Mouse (Mus musculus) forebrain, embryonic 12.5 days (tissue): ENCODE data around the gene Maml2. TPM values are rescaled to one million over a fixed set of nuclear protein-coding genes. Genes with fewer than 3 reads are reported as not detected.

Experiments
- ATAC-seq: fragments of 200-750 bp; cut with Nextera tagmentation; 2 replicates; pipeline ENCODE4 v1.8.0; 2017; ENCODE audit warnings: moderate TSS enrichment; ENCODE audit not compliant: low FRiP score
- H3K27ac ChIP-seq: fragments of 300-500 bp; sonication (generic); 2 replicates; pipeline ENCODE4 v1.5.1; 2016; ENCODE audit warnings: mild to moderate bottlenecking
- H3K27me3 ChIP-seq: fragments of 300-500 bp; sonication (generic); 2 replicates; pipeline ENCODE4 v1.6.1; 2016; ENCODE audit warnings: mild to moderate bottlenecking
- H3K36me3 ChIP-seq: fragments of 300-500 bp; sonication (generic); replicated peaks from 2 replicates; pipeline ENCODE4 v1.6.1; 2016; ENCODE audit warnings: mild to moderate bottlenecking
- H3K4me1 ChIP-seq: fragments of 300-500 bp; sonication (generic); 2 replicates; pipeline ENCODE4 v1.6.1; 2016
- H3K4me2 ChIP-seq: fragments of 300-500 bp; sonication (generic); 2 replicates; pipeline ENCODE4 v1.6.1; 2016; ENCODE audit warnings: mild to moderate bottlenecking, moderate library complexity
- H3K4me3 ChIP-seq: fragments of 300-500 bp; sonication (generic); replicated peaks from 2 replicates; pipeline ENCODE4 v1.5.1; 2016; ENCODE audit warnings: mild to moderate bottlenecking
- H3K9ac ChIP-seq: fragments of 300-500 bp; sonication (generic); 2 replicates; pipeline ENCODE4 v1.6.1; 2016; ENCODE audit warnings: mild to moderate bottlenecking
- H3K9me3 ChIP-seq: fragments of 300-500 bp; sonication (generic); 2 replicates; pipeline ENCODE4 v1.6.1; 2016
- WGBS: fragments of 180-500 bp; shearing (Covaris S2); methylation state at CpG from one replicate; pipeline ENCODE4 v1.1.7; 2016; 5-methylcytosine and 5-hydroxymethylcytosine counted together
- polyA plus RNA-seq: library from polyadenylated mRNA; unstranded; fragments of >200 nt; fragmentation: Nextera tagmentation; extraction: Ambion mirVana; gene quantifications from 2 replicates; pipeline ENCODE4 v1.2.1, GENCODE M21; 2016

The Maml2 gene
- polyA plus RNA-seq, 1 experiment from 2014 or later: 10.4 TPM

- no peaks in the 10 kb centered on the region for H3K36me3 ChIP-seq
- ATAC-seq: no peak
Measured at GRCm38 (mm10) chr9:13554773-13555172, 257.0 kb downstream of the Maml2 start.

DNA sequence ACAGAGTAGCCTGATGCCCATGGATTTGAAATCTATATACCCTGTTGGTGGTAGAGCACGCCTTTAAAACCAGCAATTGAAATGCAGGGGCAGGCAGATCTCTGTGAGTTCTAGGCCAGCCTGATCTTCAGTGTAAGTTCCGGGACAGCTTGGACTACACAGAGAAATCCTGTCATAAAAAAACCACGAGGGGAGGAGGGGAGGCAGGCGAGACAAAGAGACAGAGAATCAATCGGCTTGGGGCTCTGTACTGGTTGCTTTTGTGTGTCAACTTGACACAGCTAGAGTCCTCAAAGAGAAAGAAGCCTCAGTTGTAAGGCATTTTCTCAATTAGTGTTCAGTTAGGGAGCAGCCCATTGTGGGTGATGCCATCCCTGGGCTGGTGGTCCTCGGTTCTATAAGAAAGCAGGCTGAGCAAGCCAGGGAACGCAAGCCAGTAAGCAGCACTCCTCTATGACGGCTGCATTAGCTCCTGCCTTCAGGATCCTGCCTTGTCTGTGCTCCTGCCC, 258.3 kb downstream of the Maml2 start:
- 36% methylated on average over 8 of the region's 8 CpGs for whole genome bisulfite sequencing
- Histone ChIP-seq H3K4me2 (no peak overlapping the region), H3K36me3 (no peaks in the 10 kb centered on the region), H3K27me3 (no peaks in the 10 kb centered on the region), H3K9me3 (no peaks in the 10 kb centered on the region), H3K9ac (no peak overlapping the region; the same call in 1 of the 2 replicates), H3K27ac (0 out of 2 replicates have a peak overlapping the region, but pooled peaks have one; percentile 21), H3K4me1 (peaks cover 7% of the 10 kb centered on the region), H3K4me3 (no peak overlapping the region)
- no peak; the same call in 1 of the 2 replicates for ATAC-seq

More at GRCm38 (mm10) chr9:13554773-13555172, 257.0 kb downstream of the Maml2 start:
- Histone ChIP-seq H3K4me3 (no peak overlapping the region), H3K27me3 (no peaks in the 10 kb centered on the region), H3K4me1 (peaks cover 11% of the 10 kb centered on the region), H3K9me3 (no peaks in the 10 kb centered on the region), H3K9ac (no peak overlapping the region), H3K27ac (no peak overlapping the region), H3K4me2 (no peak overlapping the region)
- 88% methylated on average over 5 of the region's 5 CpGs for WGBS

DNA sequence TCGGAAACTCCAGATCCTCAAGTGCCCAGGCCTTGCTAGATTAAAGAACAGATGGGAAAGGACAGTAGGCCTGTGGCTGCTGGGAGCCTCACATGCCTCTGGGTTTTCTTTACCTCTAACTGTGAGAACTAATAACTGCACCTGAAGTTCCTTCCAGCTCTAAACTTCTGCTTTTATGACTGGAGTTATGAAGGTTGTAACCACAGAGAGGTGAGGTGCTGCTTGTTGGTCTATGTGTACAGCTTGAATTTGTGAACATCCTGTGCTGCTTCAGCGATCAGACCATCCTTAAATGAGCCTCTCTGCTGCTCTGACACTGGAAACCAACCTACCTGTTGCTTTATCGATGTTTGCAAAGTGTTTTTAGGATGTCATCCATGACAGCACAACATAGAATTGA, 258.9 kb downstream of the Maml2 start:
- H3K4me3 ChIP-seq: no peak overlapping the region
- H3K27me3 ChIP-seq: no peaks in the 10 kb centered on the region
- no peaks in the 10 kb centered on the region for H3K9me3 ChIP-seq
- no peak for ATAC-seq
- H3K4me2 ChIP-seq: no peak overlapping the region
- H3K36me3 ChIP-seq: no peaks in the 10 kb centered on the region
- no peak overlapping the region for H3K9ac ChIP-seq
- peaks cover 7% of the 10 kb centered on the region for H3K4me1 ChIP-seq
- WGBS: 90% methylated on average over 3 of the region's 3 CpGs
- H3K27ac ChIP-seq: 0 out of 2 replicates have a peak overlapping the region, but pooled peaks have one; percentile 21

- H3K27me3 ChIP-seq: no peaks in the 10 kb centered on the region
- H3K4me3 ChIP-seq: no peak overlapping the region
- no peak overlapping the region for H3K4me2 ChIP-seq
- H3K9ac ChIP-seq: no peak overlapping the region
- peaks cover 13% of the 10 kb centered on the region for H3K4me1 ChIP-seq
- no peak for ATAC-seq
- no peak overlapping the region for H3K27ac ChIP-seq
- no peaks in the 10 kb centered on the region for H3K36me3 ChIP-seq
- 83% methylated on average over 4 of the region's 4 CpGs for WGBS
- no peaks in the 10 kb centered on the region for H3K9me3 ChIP-seq
Measured at GRCm38 (mm10) chr9:13558811-13559372, 261.1 kb downstream of the Maml2 start.

- ATAC-seq: no peak
- Histone ChIP-seq H3K36me3 (no peaks in the 10 kb centered on the region), H3K9ac (no peak overlapping the region), H3K4me3 (no peak overlapping the region), H3K4me2 (no peak overlapping the region), H3K27ac (no peak overlapping the region), H3K4me1 (peaks cover 30% of the 10 kb centered on the region), H3K9me3 (no peaks in the 10 kb centered on the region), H3K27me3 (no peaks in the 10 kb centered on the region)
- 90% methylated on average over 9 of the region's 9 CpGs for WGBS
Measured at GRCm38 (mm10) chr9:13560651-13561050, 262.9 kb downstream of the Maml2 start.

- Histone ChIP-seq H3K9me3 (no peaks in the 10 kb centered on the region), H3K4me1 (peaks cover 27% of the 10 kb centered on the region), H3K36me3 (no peaks in the 10 kb centered on the region), H3K4me3 (no peak overlapping the region), H3K27ac (no peak overlapping the region), H3K9ac (no peak overlapping the region), H3K27me3 (no peaks in the 10 kb centered on the region), H3K4me2 (no peak overlapping the region)
- ATAC-seq: no peak
- 87% methylated on average over 1 of the region's 1 CpGs for WGBS
Measured at GRCm38 (mm10) chr9:13561335-13561734, 263.6 kb downstream of the Maml2 start.

DNA sequence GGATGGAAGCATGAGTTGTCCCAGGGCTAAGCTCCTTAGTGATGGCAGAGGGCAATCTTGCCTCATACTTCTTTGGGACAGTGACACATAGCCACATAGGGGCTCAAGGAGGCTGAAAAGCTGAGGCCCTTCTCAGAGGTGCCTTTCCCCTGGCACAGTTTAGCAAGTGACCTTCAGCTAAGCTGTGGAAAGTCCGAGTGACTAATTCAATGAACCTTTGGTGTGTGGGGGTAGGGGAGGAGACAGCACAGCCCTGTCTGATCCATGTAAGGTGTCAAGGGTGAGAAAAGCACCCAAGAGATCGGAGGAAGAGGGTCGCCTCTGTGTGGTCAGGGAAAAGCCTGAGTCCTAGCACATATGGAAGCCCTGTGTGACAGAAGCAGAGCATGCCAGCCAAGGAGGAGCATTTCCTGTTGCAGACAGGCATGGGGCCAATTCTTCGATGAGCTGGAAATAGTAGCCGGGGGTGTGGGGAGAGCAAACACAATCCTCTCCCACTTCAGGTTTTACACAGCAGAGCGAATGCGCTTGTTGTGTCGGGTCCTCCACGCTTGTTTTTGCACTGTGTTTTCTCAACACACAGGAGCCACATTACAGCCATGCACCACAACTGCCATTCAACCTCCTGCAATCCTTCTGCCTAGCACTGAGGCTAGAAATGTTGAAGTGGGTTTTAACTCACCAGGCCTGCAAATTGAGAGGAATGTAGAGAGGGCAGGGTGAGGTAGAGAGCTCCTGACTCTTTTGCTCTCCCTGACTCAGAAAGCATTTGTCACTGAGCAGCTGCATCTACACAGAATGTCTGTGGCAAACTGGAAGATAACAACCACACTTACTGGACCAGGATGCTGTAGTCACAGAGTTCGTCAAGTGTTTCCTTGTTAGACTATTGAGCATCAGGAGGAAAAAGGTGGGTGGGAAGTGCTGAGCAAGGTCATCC, 266.0 kb downstream of the Maml2 start:
- Histone ChIP-seq H3K27ac (no peak overlapping the region), H3K9me3 (no peaks in the 10 kb centered on the region), H3K4me2 (no peak overlapping the region), H3K9ac (no peak overlapping the region), H3K4me3 (no peak overlapping the region), H3K36me3 (no peaks in the 10 kb centered on the region), H3K4me1 (peaks cover 26% of the 10 kb centered on the region), H3K27me3 (no peaks in the 10 kb centered on the region)
- no peak for ATAC-seq
- WGBS: 70% methylated on average over 10 of the region's 10 CpGs

DNA sequence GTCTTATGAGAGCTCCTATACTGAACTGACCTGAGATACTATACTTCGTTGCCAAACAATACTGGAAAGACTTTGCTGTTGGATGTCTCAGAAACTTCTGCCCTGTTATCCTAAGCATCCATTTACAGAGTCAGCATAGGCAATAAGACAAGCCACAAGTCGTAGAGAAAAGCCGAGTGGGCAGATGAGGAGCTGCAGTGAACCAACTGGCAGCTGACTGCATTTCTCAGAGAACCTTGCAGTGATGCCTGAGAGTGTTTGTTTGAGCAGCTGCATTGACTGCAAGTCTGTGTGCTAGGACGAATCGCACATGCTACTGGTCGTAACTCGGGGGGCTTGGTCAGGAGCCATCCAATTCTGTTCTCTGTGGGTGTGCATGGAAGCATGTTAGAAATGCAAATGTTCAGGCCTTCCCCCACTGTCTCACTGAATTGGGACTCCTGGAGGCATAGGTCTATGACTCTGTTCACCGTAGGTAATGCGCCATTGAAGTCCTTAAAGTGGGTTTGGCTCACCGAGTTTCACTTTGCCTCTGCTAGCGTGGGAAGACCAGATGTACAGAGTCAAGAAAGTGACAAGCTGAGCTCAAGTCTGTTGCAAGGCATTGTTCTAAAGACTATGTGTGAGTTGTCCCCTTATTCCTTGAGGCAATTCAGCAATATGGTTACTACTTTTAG, 267.7 kb downstream of the Maml2 start:
- ATAC-seq: no peak
- H3K27me3 ChIP-seq: no peaks in the 10 kb centered on the region
- H3K27ac ChIP-seq: no peak overlapping the region
- no peaks in the 10 kb centered on the region for H3K9me3 ChIP-seq
- H3K4me1 ChIP-seq: peaks cover 26% of the 10 kb centered on the region
- WGBS: 60% methylated on average over 11 of the region's 11 CpGs
- no peaks in the 10 kb centered on the region for H3K36me3 ChIP-seq
- H3K4me3 ChIP-seq: no peak overlapping the region
- H3K9ac ChIP-seq: no peak overlapping the region
- no peak overlapping the region for H3K4me2 ChIP-seq

DNA sequence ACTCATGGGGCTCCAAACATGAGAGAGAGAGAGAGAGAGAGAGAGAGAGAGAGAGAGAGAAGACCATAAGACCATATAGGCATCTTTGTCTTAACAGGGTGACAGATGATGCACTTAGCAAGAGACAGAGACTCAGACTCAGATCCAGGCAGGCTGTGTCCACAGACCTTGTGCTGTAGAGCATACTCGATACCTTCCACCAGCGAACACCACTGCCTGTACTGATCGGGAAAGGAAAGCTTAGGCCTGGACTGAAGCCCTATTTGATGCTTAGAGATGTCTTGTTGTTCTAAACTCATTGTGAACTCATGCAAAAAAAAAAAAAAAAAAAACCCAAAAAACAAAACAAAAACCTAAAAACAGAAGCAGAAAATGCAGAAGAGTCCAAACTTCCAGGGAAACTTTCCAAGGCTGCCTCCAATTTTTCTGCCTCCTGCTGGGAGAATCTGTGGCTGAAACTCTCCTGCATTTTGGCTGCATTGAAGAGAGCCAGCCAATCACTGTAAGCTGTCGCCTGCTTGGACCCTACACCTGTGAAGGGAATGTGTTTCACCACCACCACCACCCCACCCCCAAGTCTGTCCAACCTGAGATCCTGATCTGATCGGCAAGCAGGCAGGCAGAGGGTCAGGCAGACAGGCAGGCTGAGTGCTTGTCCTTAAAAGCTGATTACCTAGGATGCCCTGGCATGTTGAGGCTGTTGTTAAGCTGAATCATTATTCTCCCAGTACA, 268.6 kb downstream of the Maml2 start:
- no peak overlapping the region for H3K4me2 ChIP-seq
- WGBS: 87% methylated on average over 5 of the region's 5 CpGs
- no peak for ATAC-seq
- no peak overlapping the region for H3K27ac ChIP-seq
- no peak overlapping the region for H3K4me3 ChIP-seq
- no peaks in the 10 kb centered on the region for H3K9me3 ChIP-seq
- H3K9ac ChIP-seq: no peak overlapping the region
- no peaks in the 10 kb centered on the region for H3K27me3 ChIP-seq
- H3K4me1 ChIP-seq: peaks cover 26% of the 10 kb centered on the region
- no peaks in the 10 kb centered on the region for H3K36me3 ChIP-seq

DNA sequence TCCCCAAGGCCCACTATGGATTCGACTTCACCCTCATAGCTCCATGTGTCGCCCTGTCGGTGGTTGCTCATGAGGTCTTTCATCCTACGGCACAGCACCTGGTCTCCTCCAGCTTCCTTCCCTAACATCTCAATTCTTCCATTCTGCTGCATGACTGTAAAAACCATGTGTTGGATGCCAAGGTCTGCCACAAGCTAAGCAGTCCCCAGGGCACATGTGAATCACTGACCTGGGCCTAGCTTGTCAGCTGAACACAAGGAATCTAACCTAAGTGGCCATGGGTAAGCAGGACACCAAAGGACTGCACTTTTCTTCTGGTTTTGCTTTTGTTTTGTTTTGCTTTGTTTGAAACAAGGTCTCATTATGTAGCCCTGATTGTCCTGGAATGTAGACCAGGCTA, 271.3 kb downstream of the Maml2 start:
- H3K27me3 ChIP-seq: 0 out of 2 replicates have a peak, but pooled peaks cover 2% of the 10 kb centered on the region
- H3K9me3 ChIP-seq: peaks cover 6% of the 10 kb centered on the region; the same call in 1 of the 2 replicates
- no peak overlapping the region for H3K27ac ChIP-seq
- no peaks in the 10 kb centered on the region; the same call in 1 of the 2 replicates for H3K36me3 ChIP-seq
- 98% methylated on average over 4 of the region's 4 CpGs for whole genome bisulfite sequencing
- ATAC-seq: no peak
- H3K4me1 ChIP-seq: peaks cover 19% of the 10 kb centered on the region
- H3K4me2 ChIP-seq: no peak overlapping the region
- no peak overlapping the region for H3K4me3 ChIP-seq
- H3K9ac ChIP-seq: no peak overlapping the region

DNA sequence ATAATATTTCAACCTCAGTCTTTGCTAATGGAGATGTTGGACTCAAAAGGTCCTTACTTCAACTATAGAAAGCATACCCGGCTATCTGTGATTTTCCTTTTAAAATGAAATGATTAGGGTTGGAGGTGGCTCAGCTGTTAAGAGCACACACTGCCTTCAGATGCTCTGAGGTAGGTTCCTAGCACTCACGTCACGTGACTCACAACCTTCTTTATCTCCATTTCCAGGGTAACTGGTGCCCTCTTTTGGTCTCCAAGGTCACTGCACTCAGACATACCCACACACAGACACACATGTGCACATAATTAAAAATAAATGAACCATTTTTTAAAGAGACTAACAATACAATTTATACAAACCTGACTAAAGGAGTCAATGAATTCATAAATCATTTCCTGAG, 275.1 kb downstream of the Maml2 start:
- H3K4me3 ChIP-seq: no peak overlapping the region

More for the DNA sequence above, 275.1 kb downstream of the Maml2 start:
- no peak overlapping the region for H3K4me2 ChIP-seq
- 94% methylated on average over 3 of the region's 3 CpGs for WGBS
- no peaks in the 10 kb centered on the region; the same call in 1 of the 2 replicates for H3K36me3 ChIP-seq
- no peak overlapping the region for H3K9ac ChIP-seq
- H3K27me3 ChIP-seq: peaks cover 13% of the 10 kb centered on the region; the same call in 1 of the 2 replicates
- peaks cover 12% of the 10 kb centered on the region for H3K4me1 ChIP-seq
- peaks cover 6% of the 10 kb centered on the region; the same call in 1 of the 2 replicates for H3K9me3 ChIP-seq
- H3K27ac ChIP-seq: no peak overlapping the region
- ATAC-seq: no peak
